Mouse (Mus musculus): ENCODE measurements around the gene Cacng8.

DNA sequence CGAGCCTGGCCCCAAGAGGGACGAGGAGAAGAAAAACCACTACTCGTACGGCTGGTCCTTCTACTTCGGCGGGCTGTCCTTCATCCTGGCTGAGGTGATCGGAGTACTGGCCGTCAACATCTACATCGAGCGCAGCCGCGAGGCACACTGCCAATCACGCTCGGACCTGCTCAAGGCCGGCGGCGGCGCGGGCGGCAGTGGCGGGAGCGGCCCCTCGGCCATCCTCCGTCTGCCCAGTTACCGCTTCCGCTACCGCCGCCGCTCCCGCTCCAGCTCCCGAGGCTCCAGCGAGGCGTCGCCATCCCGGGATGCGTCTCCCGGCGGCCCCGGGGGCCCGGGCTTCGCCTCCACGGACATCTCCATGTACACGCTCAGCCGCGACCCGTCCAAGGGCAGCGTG, 24.4 kb downstream of the Cacng8 start:
- TF ChIP-seq CTCF (IDR thresholded peaks at IDR 0.05; ENCODE audit: control insufficient read depth, insufficient read depth, low read length) (no peak), POLR2A (IDR thresholded peaks at IDR 0.05; ENCODE audit: borderline replicate concordance, control insufficient read depth, low read depth, low read length) (no peak)

All from bone marrow, adult 2 months (tissue).